Mouse (Mus musculus) olfactory bulb, adult 2 months (tissue): ENCODE measurements around the gene Dcaf11.

Experiments
- CTCF ChIP-seq: fragments of 200-500 bp; IDR thresholded peaks from 2 replicates; pipeline ENCODE4 v1.5.1; 2012; ENCODE audit warnings: low read depth, mild to moderate bottlenecking, low read length, moderate library complexity; ENCODE audit not compliant: insufficient read depth
- POLR2A ChIP-seq: fragments of 200-500 bp; IDR thresholded peaks from 2 replicates; pipeline ENCODE4 v1.6.1; 2012; ENCODE audit warnings: mild to moderate bottlenecking, low read depth, low read length, moderate library complexity; ENCODE audit not compliant: insufficient read depth

DNA sequence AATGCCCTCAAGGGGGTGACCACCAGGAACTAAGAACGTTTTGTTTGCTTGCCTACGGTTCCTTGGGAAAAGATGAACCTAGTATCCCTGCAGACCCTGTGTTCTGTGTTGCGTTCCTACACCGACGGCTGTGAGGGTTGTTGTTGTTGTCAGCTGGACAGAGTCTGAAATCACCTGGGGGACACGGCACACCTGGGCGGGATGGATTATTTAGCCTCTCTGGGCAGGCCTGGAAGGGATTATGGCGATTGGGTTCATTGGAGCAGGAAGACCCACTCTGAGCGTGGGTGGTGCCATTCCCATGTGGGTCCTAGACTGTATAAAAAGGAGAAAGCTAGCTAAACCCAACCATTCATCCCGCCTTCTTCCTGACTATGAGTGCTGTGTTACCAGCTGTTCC, 2.1 kb downstream of the Dcaf11 start:
- TF ChIP-seq CTCF (no peak), POLR2A (no peak)
